Mouse (Mus musculus) small intestine, adult 2 months (tissue): ENCODE measurements around the gene Prkca. TPM values are rescaled to one million over a fixed set of nuclear protein-coding genes. Genes with fewer than 3 reads are reported as not detected.

Source experiments
- H3K27ac ChIP-seq: fragments of 200-500 bp; 2 replicates; pipeline ENCODE4 v1.5.1; 2012; ENCODE audit warnings: low read depth, low read length, control low read depth, inconsistent platforms; ENCODE audit not compliant: insufficient read depth
- H3K27me3 ChIP-seq: fragments of 200-500 bp; 2 replicates; pipeline ENCODE4 v1.6.1; 2012; ENCODE audit warnings: mild to moderate bottlenecking, moderate library complexity, low read length, inconsistent platforms; ENCODE audit not compliant: control insufficient read depth, insufficient read depth
- H3K36me3 ChIP-seq: fragments of 200-500 bp; 2 replicates; pipeline ENCODE4 v1.6.1; 2012; ENCODE audit warnings: mild to moderate bottlenecking, low read length, control low read depth, inconsistent platforms; ENCODE audit not compliant: control insufficient read depth, insufficient read depth
- H3K4me1 ChIP-seq: fragments of 200-500 bp; 2 replicates; pipeline ENCODE4 v1.6.1; 2012; ENCODE audit warnings: low read length, inconsistent platforms, mixed read lengths; ENCODE audit not compliant: control insufficient read depth, insufficient read depth, insufficient read length
- H3K4me3 ChIP-seq: fragments of 200-500 bp; 2 replicates; pipeline ENCODE4 v1.5.1; 2012; ENCODE audit warnings: low read depth, mild to moderate bottlenecking, control low read depth, inconsistent platforms, low read length, moderate library complexity
- CTCF ChIP-seq: fragments of 200-500 bp; IDR thresholded peaks from 2 replicates; pipeline ENCODE4 v1.5.1; 2012; ENCODE audit warnings: low read depth, mild to moderate bottlenecking, control low read depth, inconsistent platforms, low read length, moderate library complexity, mixed read lengths; ENCODE audit not compliant: insufficient replicate concordance, insufficient read length; ENCODE audit errors: extremely low read depth
- POLR2A ChIP-seq: fragments of 200-500 bp; IDR thresholded peaks from 2 replicates; pipeline ENCODE4 v1.6.1; 2012; ENCODE audit warnings: low read depth, mild to moderate bottlenecking, control low read depth, inconsistent platforms, low read length, moderate library complexity
- WGBS: fragments of 180-500 bp; shearing (Covaris S2); methylation state at CpG from one replicate; pipeline ENCODE4 v1.1.7; 2018; 5-methylcytosine and 5-hydroxymethylcytosine counted together
- polyA plus RNA-seq: library from polyadenylated mRNA; depleted of rRNA; stranded (reverse); fragments of >200 nt; gene quantifications from 2 replicates; pipeline ENCODE4 v1.2.3, GENCODE M21; 2012

Prkca gene
- polyA plus RNA-seq, 1 experiment, result 13.9 TPM

- no peaks in the 10 kb centered on the region for H3K4me1 ChIP-seq
- H3K4me3 ChIP-seq, result no peak overlapping the region
- TF ChIP-seq CTCF (no peak), POLR2A (no peak)
- 80% methylated on average over 13 of the region's 13 CpGs for WGBS
- H3K36me3 ChIP-seq, result peaks cover 63% of the 10 kb centered on the region
- H3K27me3 ChIP-seq, result no peaks in the 10 kb centered on the region
- H3K27ac ChIP-seq, result no peak overlapping the region
Measured at GRCm38 (mm10) chr11:107968147-107968546, 375.6 kb downstream of the Prkca start.

GRCm38 (mm10) chr11:107966229-107966628, 377.5 kb downstream of the Prkca start:
- H3K4me1 ChIP-seq, result no peaks in the 10 kb centered on the region
- no peaks in the 10 kb centered on the region for H3K27me3 ChIP-seq
- TF ChIP-seq CTCF, result no peak
- TF ChIP-seq POLR2A, result no peak
- H3K36me3 ChIP-seq, result peaks cover 60% of the 10 kb centered on the region
- no peak overlapping the region for H3K4me3 ChIP-seq
- WGBS, result 81% methylated on average over 4 of the region's 4 CpGs
- H3K27ac ChIP-seq, result no peak overlapping the region

DNA sequence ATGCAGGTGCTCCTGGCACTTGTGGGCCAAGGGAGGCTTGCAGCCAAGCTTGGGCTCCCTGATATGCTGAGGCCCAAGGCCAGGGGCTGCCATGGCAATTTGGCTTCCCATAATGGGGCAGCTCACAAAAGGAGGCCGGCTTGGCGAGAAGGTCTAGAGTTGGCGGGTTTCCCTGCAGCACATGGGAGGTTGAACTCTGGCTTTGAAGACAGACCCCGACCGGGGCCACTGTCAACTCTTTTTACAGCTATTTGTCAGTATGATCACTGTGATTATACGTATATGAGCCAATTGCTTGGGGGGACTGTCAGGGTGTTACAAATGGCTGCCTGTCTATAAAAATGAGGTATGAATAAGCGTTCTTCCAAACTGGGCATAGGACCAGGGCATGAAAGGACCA, 378.3 kb downstream of the Prkca start:
- H3K27ac ChIP-seq, result no peak overlapping the region
- no peak for TF ChIP-seq CTCF
- TF ChIP-seq POLR2A, result no peak
- H3K4me1 ChIP-seq, result no peaks in the 10 kb centered on the region
- H3K4me3 ChIP-seq, result no peak overlapping the region
- H3K27me3 ChIP-seq, result no peaks in the 10 kb centered on the region
- 91% methylated on average over 7 of the region's 7 CpGs for WGBS
- H3K36me3 ChIP-seq, result peaks cover 61% of the 10 kb centered on the region

- Histone ChIP-seq H3K4me3 (no peak overlapping the region), H3K4me1 (no peaks in the 10 kb centered on the region), H3K27ac (no peak overlapping the region), H3K27me3 (no peaks in the 10 kb centered on the region), H3K36me3 (peaks cover 56% of the 10 kb centered on the region)
- TF ChIP-seq POLR2A (no peak), CTCF (no peak)
- 91% methylated on average over 13 of the region's 13 CpGs for WGBS
Measured at GRCm38 (mm10) chr11:107957566-107958350, 386.0 kb downstream of the Prkca start.

GRCm38 (mm10) chr11:107955191-107956062, 388.3 kb downstream of the Prkca start:
- WGBS, result 83% methylated on average over 10 of the region's 10 CpGs
- Histone ChIP-seq H3K27ac (no peak overlapping the region), H3K4me1 (no peaks in the 10 kb centered on the region), H3K27me3 (no peaks in the 10 kb centered on the region), H3K4me3 (no peak overlapping the region), H3K36me3 (peaks cover 55% of the 10 kb centered on the region)
- TF ChIP-seq CTCF, result no peak
- no peak for TF ChIP-seq POLR2A

GRCm38 (mm10) chr11:107951431-107951830, 392.3 kb downstream of the Prkca start:
- WGBS, result 90% methylated on average over 11 of the region's 11 CpGs
- Histone ChIP-seq H3K27me3 (no peaks in the 10 kb centered on the region), H3K4me1 (no peaks in the 10 kb centered on the region), H3K4me3 (no peak overlapping the region), H3K36me3 (peaks cover 56% of the 10 kb centered on the region), H3K27ac (no peak overlapping the region)
- TF ChIP-seq CTCF (no peak), POLR2A (no peak)

DNA sequence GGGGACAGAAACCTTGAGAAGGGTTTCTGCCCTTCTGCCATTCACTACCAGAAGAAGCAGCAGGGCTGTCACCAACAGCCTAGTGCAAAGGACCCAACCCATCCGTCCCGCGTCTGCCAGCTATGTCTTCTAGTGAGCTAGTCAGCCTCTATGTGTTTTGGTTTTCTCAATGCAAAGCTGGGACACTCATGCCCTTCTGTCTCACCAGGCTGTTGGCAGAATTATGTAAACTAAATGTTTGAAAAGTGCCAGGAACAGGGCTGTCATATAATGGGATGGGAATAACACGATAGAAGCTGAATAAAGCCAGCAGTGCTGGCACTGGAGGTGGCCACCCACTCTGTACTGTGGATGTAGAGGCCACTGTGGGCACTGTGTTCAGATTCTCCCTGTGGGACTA, 393.1 kb downstream of the Prkca start:
- no peak overlapping the region for H3K4me3 ChIP-seq
- no peak overlapping the region for H3K27ac ChIP-seq
- WGBS, result 90% methylated on average over 4 of the region's 4 CpGs
- TF ChIP-seq POLR2A (no peak), CTCF (no peak)
- H3K4me1 ChIP-seq, result no peaks in the 10 kb centered on the region
- H3K27me3 ChIP-seq, result no peaks in the 10 kb centered on the region
- H3K36me3 ChIP-seq, result peaks cover 60% of the 10 kb centered on the region
